Mouse (Mus musculus): ENCODE results near the gene Sertad3. TPM values are rescaled to one million over a fixed set of nuclear protein-coding genes. Genes with fewer than 3 reads are reported as not detected.

The Sertad3 gene
- polyA plus RNA-seq, 1 experiment from 2014 or later, result 24.0 TPM

- Histone ChIP-seq H3K9me3 (ENCODE audit: control insufficient read depth) (no peaks in the 10 kb centered on the region), H3K4me3 (ENCODE audit: low read depth, low read length) (peak overlapping the region; percentile 62), H3K27me3 (replicated peaks; ENCODE audit: control insufficient read depth, insufficient read depth, low read length) (no peaks in the 10 kb centered on the region), H3K4me2 (replicated peaks; ENCODE audit: low read depth) (peak overlapping the region; percentile 89), H3K27ac (ENCODE audit: low read depth, low read length) (no peak overlapping the region), H3K36me3 (ENCODE audit: control insufficient read depth, insufficient read depth) (no peaks in the 10 kb centered on the region), H3K4me1 (replicated peaks; ENCODE audit: control insufficient read depth, insufficient read depth, low read length) (peaks cover 4% of the 10 kb centered on the region; the same call in 1 of the 2 replicates), H3K9ac (ENCODE audit: low read depth, low read length) (peak overlapping the region; percentile 67; the same call in 1 of the 2 replicates)
- no peak for TF ChIP-seq CTCF (IDR thresholded peaks at IDR 0.05; ENCODE audit: low read depth)
- ATAC-seq, result no peak
- 47% methylated on average over 9 of the region's 9 CpGs for WGBS
These were observed 33.3 kb downstream of the Sertad3 start for GRCm38 (mm10) chr7:27506765-27507370.

GRCm38 (mm10) chr7:27507711-27508647 lies 34.4 kb downstream of the Sertad3 start:
- Histone ChIP-seq H3K36me3 (ENCODE audit: control insufficient read depth, insufficient read depth) (no peaks in the 10 kb centered on the region), H3K27me3 (replicated peaks; ENCODE audit: control insufficient read depth, insufficient read depth, low read length) (no peaks in the 10 kb centered on the region), H3K4me3 (ENCODE audit: low read depth, low read length) (peak overlapping the region; percentile 62), H3K4me2 (replicated peaks; ENCODE audit: low read depth) (peak overlapping the region; percentile 89), H3K4me1 (replicated peaks; ENCODE audit: control insufficient read depth, insufficient read depth, low read length) (peaks cover 2% of the 10 kb centered on the region; the same call in 1 of the 2 replicates), H3K9me3 (ENCODE audit: control insufficient read depth) (no peaks in the 10 kb centered on the region), H3K27ac (ENCODE audit: low read depth, low read length) (peak overlapping the region; percentile 98), H3K9ac (ENCODE audit: low read depth, low read length) (peak overlapping the region; percentile 67)
- under 1% methylated on average over 54 of the region's 54 CpGs for WGBS
- peak; percentile 95 for ATAC-seq
- peak; percentile 56 for TF ChIP-seq CTCF (IDR thresholded peaks at IDR 0.05; ENCODE audit: low read depth)

GRCm38 (mm10) chr7:27508648-27509005 lies 35.1 kb downstream of the Sertad3 start:
- peak; percentile 88 for TF ChIP-seq CTCF (IDR thresholded peaks at IDR 0.05; ENCODE audit: low read depth)
- H3K27ac ChIP-seq (ENCODE audit: low read depth, low read length), result peak overlapping the region; percentile 98
- H3K4me3 ChIP-seq (ENCODE audit: low read depth, low read length), result peak overlapping the region; percentile 62
- H3K9ac ChIP-seq (ENCODE audit: low read depth, low read length), result peak overlapping the region; percentile 48
- no peaks in the 10 kb centered on the region for H3K36me3 ChIP-seq (ENCODE audit: control insufficient read depth, insufficient read depth)
- no peaks in the 10 kb centered on the region for H3K4me1 ChIP-seq (replicated peaks; ENCODE audit: control insufficient read depth, insufficient read depth, low read length)
- no peaks in the 10 kb centered on the region for H3K9me3 ChIP-seq (ENCODE audit: control insufficient read depth)
- no peaks in the 10 kb centered on the region for H3K27me3 ChIP-seq (replicated peaks; ENCODE audit: control insufficient read depth, insufficient read depth, low read length)
- H3K4me2 ChIP-seq (replicated peaks; ENCODE audit: low read depth), result peak overlapping the region; percentile 89
- 14% methylated on average over 6 of the region's 6 CpGs for WGBS
- peak; percentile 72 for ATAC-seq

GRCm38 (mm10) chr7:27510809-27511208 lies 37.2 kb downstream of the Sertad3 start:
- H3K27me3 ChIP-seq (replicated peaks; ENCODE audit: control insufficient read depth, insufficient read depth, low read length), result no peaks in the 10 kb centered on the region
- H3K27ac ChIP-seq (ENCODE audit: low read depth, low read length), result no peak overlapping the region
- no peaks in the 10 kb centered on the region for H3K9me3 ChIP-seq (ENCODE audit: control insufficient read depth)
- no peaks in the 10 kb centered on the region for H3K4me1 ChIP-seq (replicated peaks; ENCODE audit: control insufficient read depth, insufficient read depth, low read length)
- H3K9ac ChIP-seq (ENCODE audit: low read depth, low read length), result no peak overlapping the region
- H3K4me2 ChIP-seq (replicated peaks; ENCODE audit: low read depth), result no peak overlapping the region
- 95% methylated on average over 2 of the region's 2 CpGs for WGBS
- no peaks in the 10 kb centered on the region for H3K36me3 ChIP-seq (ENCODE audit: control insufficient read depth, insufficient read depth)
- no peak overlapping the region for H3K4me3 ChIP-seq (ENCODE audit: low read depth, low read length)
- no peak for ATAC-seq
- TF ChIP-seq CTCF (IDR thresholded peaks at IDR 0.05; ENCODE audit: low read depth), result no peak

GRCm38 (mm10) chr7:27514961-27515360 lies 41.4 kb downstream of the Sertad3 start:
- no peak overlapping the region for H3K4me2 ChIP-seq (replicated peaks; ENCODE audit: low read depth)
- no peak overlapping the region for H3K27ac ChIP-seq (ENCODE audit: low read depth, low read length)
- ATAC-seq, result no peak
- WGBS, result 71% methylated on average over 9 of the region's 9 CpGs
- 0 out of 2 replicates have a peak, but pooled peaks cover 3% of the 10 kb centered on the region for H3K36me3 ChIP-seq (ENCODE audit: control insufficient read depth, insufficient read depth)
- no peaks in the 10 kb centered on the region for H3K27me3 ChIP-seq (replicated peaks; ENCODE audit: control insufficient read depth, insufficient read depth, low read length)
- no peak for TF ChIP-seq CTCF (IDR thresholded peaks at IDR 0.05; ENCODE audit: low read depth)
- H3K4me3 ChIP-seq (ENCODE audit: low read depth, low read length), result no peak overlapping the region
- no peak overlapping the region for H3K9ac ChIP-seq (ENCODE audit: low read depth, low read length)
- no peaks in the 10 kb centered on the region for H3K4me1 ChIP-seq (replicated peaks; ENCODE audit: control insufficient read depth, insufficient read depth, low read length)
- H3K9me3 ChIP-seq (ENCODE audit: control insufficient read depth), result no peaks in the 10 kb centered on the region

GRCm38 (mm10) chr7:27518314-27518713 lies 44.7 kb downstream of the Sertad3 start:
- Histone ChIP-seq H3K27ac (ENCODE audit: low read depth, low read length) (no peak overlapping the region), H3K27me3 (replicated peaks; ENCODE audit: control insufficient read depth, insufficient read depth, low read length) (no peaks in the 10 kb centered on the region), H3K4me2 (replicated peaks; ENCODE audit: low read depth) (no peak overlapping the region), H3K9ac (ENCODE audit: low read depth, low read length) (no peak overlapping the region), H3K36me3 (ENCODE audit: control insufficient read depth, insufficient read depth) (0 out of 2 replicates have a peak, but pooled peaks cover 6% of the 10 kb centered on the region), H3K4me3 (ENCODE audit: low read depth, low read length) (no peak overlapping the region), H3K4me1 (replicated peaks; ENCODE audit: control insufficient read depth, insufficient read depth, low read length) (no peaks in the 10 kb centered on the region), H3K9me3 (ENCODE audit: control insufficient read depth) (no peaks in the 10 kb centered on the region)
- no peak for TF ChIP-seq CTCF (IDR thresholded peaks at IDR 0.05; ENCODE audit: low read depth)
- WGBS, result 83% methylated on average over 9 of the region's 9 CpGs
- ATAC-seq, result no peak
